Mouse (Mus musculus) embryo, embryonic 11 days (tissue): ENCODE results near the gene Cntd1.

Experiments used
- DNase-seq: peaks from one replicate; pipeline ENCODE4 v3.0.0-alpha.2; 2015

Cntd1 gene

GRCm38 (mm10) chr11:101278223-101279192 is at the start of gene Cntd1, which contains the start of gene Coa3:
Gene Cntd1 (plus strand): TSS chr11:101279012.
Gene Coa3 (minus strand): TSS chr11:101279114.
- DNase-seq, result peak; percentile 96

GRCm38 (mm10) chr11:101229361-101229900 is 49.4 kb upstream of the Cntd1 start:
- no peak for DNase-seq

- peak; percentile 22 for DNase-seq
Measured at GRCm38 (mm10) chr11:101230061-101230511, 48.7 kb upstream of the Cntd1 start.

- DNase-seq, result peak; percentile 32
Measured at GRCm38 (mm10) chr11:101230526-101230925, 48.3 kb upstream of the Cntd1 start.

- DNase-seq, result peak; percentile 60
Measured at GRCm38 (mm10) chr11:101230991-101231871, 47.6 kb upstream of the Cntd1 start.

GRCm38 (mm10) chr11:101232010-101232839 is 46.6 kb upstream of the Cntd1 start:
- DNase-seq, result peak; percentile 59

- DNase-seq, result no peak
Measured at GRCm38 (mm10) chr11:101233240-101233639, 45.6 kb upstream of the Cntd1 start.

- no peak for DNase-seq
Measured at GRCm38 (mm10) chr11:101234124-101234523, 44.7 kb upstream of the Cntd1 start.

GRCm38 (mm10) chr11:101235429-101235828 is 43.4 kb upstream of the Cntd1 start:
- DNase-seq, result no peak

GRCm38 (mm10) chr11:101236782-101237181 is 42.0 kb upstream of the Cntd1 start:
- DNase-seq, result no peak

GRCm38 (mm10) chr11:101238071-101238647 is 40.7 kb upstream of the Cntd1 start:
- DNase-seq, result peak; percentile 27

- peak; percentile 74 for DNase-seq
Measured at GRCm38 (mm10) chr11:101245071-101245470, 33.7 kb upstream of the Cntd1 start.

GRCm38 (mm10) chr11:101245855-101246701 is 32.7 kb upstream of the Cntd1 start, which contains the start of gene Ramp2:
Gene Ramp2 (plus strand): TSS chr11:101246028.
- DNase-seq, result peak; percentile 72

- no peak for DNase-seq
Measured at GRCm38 (mm10) chr11:101246702-101247012, 32.2 kb upstream of the Cntd1 start.

GRCm38 (mm10) chr11:101247521-101248030 is 31.2 kb upstream of the Cntd1 start:
- DNase-seq, result no peak

GRCm38 (mm10) chr11:101248258-101248994 is 30.4 kb upstream of the Cntd1 start:
- DNase-seq, result peak; percentile 79

- no peak for DNase-seq
Measured at GRCm38 (mm10) chr11:101251031-101251430, 27.8 kb upstream of the Cntd1 start.

GRCm38 (mm10) chr11:101252941-101253340 is 25.9 kb upstream of the Cntd1 start:
- no peak for DNase-seq

- DNase-seq, result peak; percentile 92
Measured at GRCm38 (mm10) chr11:101253613-101254389, 25.0 kb upstream of the Cntd1 start, which contains the start of gene Vps25. Gene Vps25 (plus strand): TSS chr11:101253707.
